15 mouse cellular contexts compared by ENCODE assay signal in the genomic region with DNA sequence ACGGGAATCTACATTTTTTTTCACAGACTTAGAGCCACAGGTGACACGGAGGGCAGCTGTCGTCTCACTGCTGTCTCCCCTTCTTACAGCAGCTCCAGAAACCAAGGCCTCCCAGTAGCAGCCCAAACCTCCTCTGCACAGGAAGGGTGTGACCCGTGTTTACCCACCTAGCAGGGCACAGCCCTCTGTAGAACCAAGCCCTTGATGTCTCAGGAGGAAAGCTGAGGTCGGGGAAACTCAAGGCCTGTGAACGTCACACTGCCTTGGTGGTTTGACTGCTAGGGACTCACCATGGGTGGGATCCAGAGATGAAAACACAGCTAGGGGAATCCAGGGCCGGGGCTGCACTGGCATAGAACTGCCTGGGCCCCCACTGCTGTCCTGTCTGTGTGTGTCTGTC. TPM values are rescaled to one million over a fixed set of nuclear protein-coding genes. Genes with fewer than 3 reads are reported as not detected.
DNase-seq lines count a peak whose midpoint lies in the region; ATAC-seq and TF ChIP-seq lines count a peak whose summit lies in the region.
"Had no signal": no experiment of that assay in that cellular context is flagged by ENCODE, and none has a peak within 500 bp of the region (broad histone marks: within the 10 kb centered on the region; RNA-seq: fewer than 3 reads in every experiment).

No protein-coding gene starts in this region.

- TF ChIP-seq CTCF in lung, postnatal 0 days (IDR thresholded peaks at IDR 0.05), result no peak
- no peak for TF ChIP-seq CTCF in lung, adult 2 months (IDR thresholded peaks at IDR 0.05; ENCODE audit: insufficient read depth, low read length)
- no peak for TF ChIP-seq CTCF in spleen, adult 2 months (IDR thresholded peaks at IDR 0.05; ENCODE audit: extremely low read depth, insufficient read depth, insufficient read length, insufficient replicate concordance)

- H3K9me3 ChIP-seq in lung, postnatal 0 days (ENCODE audit: low read length), result no peaks in the 10 kb centered on the region
- H3K9me3 ChIP-seq: heart, embryonic 10.5 days; neural tube, embryonic 13.5 days had no signal

- no peak overlapping the region for H3K27ac ChIP-seq in lung, postnatal 0 days (ENCODE audit: low read length)
- H3K27ac ChIP-seq in spleen, adult 2 months (ENCODE audit: insufficient read depth, low read length), result peak overlapping the region; percentile 85
- H3K27ac ChIP-seq: embryonic facial prominence, embryonic 13.5 days; heart, embryonic 10.5 days; neural tube, embryonic 13.5 days had no signal

- H3K9ac ChIP-seq in lung, postnatal 0 days (replicated peaks; ENCODE audit: low read depth), result no peak overlapping the region
- H3K9ac ChIP-seq: embryonic facial prominence, embryonic 13.5 days; neural tube, embryonic 13.5 days had no signal

- H3K4me1 ChIP-seq in lung, postnatal 0 days (ENCODE audit: insufficient read depth, low read depth, low read length), result peaks cover 13% of the 10 kb centered on the region; the same call in 1 of the 2 replicates
- H3K4me1 ChIP-seq in lung, adult 2 months (ENCODE audit: control insufficient read depth, insufficient read depth, low read length), result peaks cover 6% of the 10 kb centered on the region
- peaks cover 33% of the 10 kb centered on the region; the same call in 1 of the 2 replicates for H3K4me1 ChIP-seq in spleen, adult 2 months (ENCODE audit: control insufficient read depth, insufficient read depth, insufficient read length)

- no peaks in the 10 kb centered on the region for H3K27me3 ChIP-seq in lung, postnatal 0 days (replicated peaks; ENCODE audit: insufficient read depth, low read length)
- no peaks in the 10 kb centered on the region for H3K27me3 ChIP-seq in spleen, adult 2 months (ENCODE audit: control insufficient read depth, insufficient read depth, low read length)
- H3K27me3 ChIP-seq: embryonic facial prominence, embryonic 13.5 days; neural tube, embryonic 13.5 days had no signal

- H3K36me3 ChIP-seq in lung, postnatal 0 days (ENCODE audit: insufficient read depth, low read length), result no peaks in the 10 kb centered on the region
- no peaks in the 10 kb centered on the region for H3K36me3 ChIP-seq in spleen, adult 2 months (ENCODE audit: control insufficient read depth, insufficient read depth, low read length)
- H3K36me3 ChIP-seq: embryonic facial prominence, embryonic 13.5 days; heart, embryonic 10.5 days; neural tube, embryonic 13.5 days had no signal

- DNase-seq in lung, postnatal 0 days (ENCODE audit: low spot score), result no peak
- DNase-seq in lung, adult 2 months, result no peak
- peak; percentile 76 to 82 for DNase-seq in spleen, adult 2 months (ENCODE audit: low read depth in 1 of 2, low spot score in 2 of 2)
- DNase-seq in thymus, postnatal 4 days, result peak; percentile 73
- DNase-seq in right cerebral cortex, adult 2 months (ENCODE audit: low spot score in 2 of 2), result no peak
- DNase-seq in frontal cortex, adult 2 months (ENCODE audit: extremely low spot score in 1 of 2, low spot score in 1 of 2), result no peak
- no peak for DNase-seq in gastrocnemius, postnatal 25 days

- WGBS in lung, postnatal 0 days, result 55% methylated on average over 7 of the region's 7 CpGs
- WGBS in lung, adult 2 months, result 47% methylated on average over 7 of the region's 7 CpGs
- 8% methylated on average over 7 of the region's 7 CpGs for WGBS in spleen, adult 2 months

- TF ChIP-seq EP300 in lung, postnatal 0 days (IDR thresholded peaks at IDR 0.05), result no peak

- no peak for TF ChIP-seq POLR2A in lung, adult 2 months (IDR thresholded peaks at IDR 0.05; ENCODE audit: borderline replicate concordance, extremely low read depth, low read depth, low read length)
- TF ChIP-seq POLR2A in spleen, adult 2 months (IDR thresholded peaks at IDR 0.05; ENCODE audit: low read depth, low read length), result no peak; the same call in 1 of the 2 replicates

- 0 out of 2 replicates have a peak, but pooled peaks have one; percentile 46 for ATAC-seq in lung, postnatal 0 days
- peak; percentile 96 for ATAC-seq in inflammation-experienced regulatory T-cells, adult 6 months
- ATAC-seq: forebrain, embryonic 16.5 days had no signal

- no peak overlapping the region for H3K4me3 ChIP-seq in lung, postnatal 0 days (ENCODE audit: low read depth, low read length)
- H3K4me3 ChIP-seq in lung, adult 2 months (replicated peaks; ENCODE audit: extremely low read depth, low read depth, low read length), result no peak overlapping the region
- H3K4me3 ChIP-seq in spleen, adult 2 months (ENCODE audit: extremely low read depth, insufficient read depth, insufficient read length), result no peak overlapping the region
- H3K4me3 ChIP-seq: embryonic facial prominence, embryonic 13.5 days; heart, embryonic 10.5 days; neural tube, embryonic 13.5 days had no signal

- H3K4me2 ChIP-seq in lung, postnatal 0 days (replicated peaks; ENCODE audit: low read depth, low read length), result no peak overlapping the region
- H3K4me2 ChIP-seq: embryonic facial prominence, embryonic 13.5 days; neural tube, embryonic 13.5 days had no signal

RNA-seq across cellular contexts. Expression of a gene that starts 9.0 kb away (rescaled TPM):
- polyA plus RNA-seq in lung, postnatal 0 days (2015; fragmentation: Nextera tagmentation; extraction: Ambion mirVana), result 28.5 and 28.6 TPM in 2 replicates
- 37.1 and 43.5 TPM in 2 replicates for polyA plus RNA-seq in lung, adult 2 months (2012; rRNA removed)
- polyA plus RNA-seq in inflammation-experienced regulatory T-cells, adult 6 months (2017; shearing (Covaris generic)), result 100 to 1,000 TPM in 1 of 3 experiments, 10 to 100 TPM in 2; 96.4 to 121 (median 96.5) TPM
- 98.7 and 123 TPM in 2 replicates for polyA plus RNA-seq in spleen, adult 2 months (2012; rRNA removed)
- 86.7 and 95.6 TPM in 2 replicates for polyA plus RNA-seq in frontal cortex, adult 2 months (2012; rRNA removed)
- total RNA-seq in gastrocnemius, postnatal 25 days (2021), result 1 to 10 TPM; 8.4 to 9.4 TPM

RNA-seq across cellular contexts. Expression of a gene that starts 19.3 kb away (rescaled TPM):
- 0.81 and 1.1 TPM in 2 replicates for polyA plus RNA-seq in lung, postnatal 0 days (2015; fragmentation: Nextera tagmentation; extraction: Ambion mirVana)
- polyA plus RNA-seq in lung, adult 2 months (2012; rRNA removed), result 1.7 and 2.5 TPM in 2 replicates
- not detected for polyA plus RNA-seq in inflammation-experienced regulatory T-cells, adult 6 months (2017; shearing (Covaris generic))
- 0.11 and 0.12 TPM in 2 replicates for polyA plus RNA-seq in spleen, adult 2 months (2012; rRNA removed)
- 2.5 and 2.7 TPM in 2 replicates for polyA plus RNA-seq in frontal cortex, adult 2 months (2012; rRNA removed)
- not detected for total RNA-seq in gastrocnemius, postnatal 25 days (2021)
- total RNA-seq: adrenal gland, adult 18-20 months; ES-E14 had no signal
- polyA plus RNA-seq: heart, embryonic 10.5 days; limb, embryonic 11.5 days had no signal

Comparison
In these comparisons a context has a peak if more than half of its experiments do, and no peak if none do; other contexts are left out.
1. DNase-seq: peak in spleen, adult 2 months (2 of 2) and thymus, postnatal 4 days (single experiment); none in lung, postnatal 0 days (single experiment), lung, adult 2 months (single experiment), right cerebral cortex, adult 2 months (0 of 2), frontal cortex, adult 2 months (0 of 2) and gastrocnemius, postnatal 25 days (single experiment).